Mouse (Mus musculus) liver, postnatal 0 days (tissue): ENCODE measurements around the gene Zfp322a.

ENCODE experiments used
- CTCF ChIP-seq: sonication (generic); IDR thresholded peaks from 2 replicates; pipeline ENCODE4 v1.5.1; 2016; ENCODE audit warnings: antibody characterized with exemption, low read depth
- EP300 ChIP-seq: IDR thresholded peaks from 2 replicates; pipeline ENCODE4 v1.6.1; 2016; ENCODE audit warnings: antibody characterized with exemption, low read depth, mild to moderate bottlenecking

DNA sequence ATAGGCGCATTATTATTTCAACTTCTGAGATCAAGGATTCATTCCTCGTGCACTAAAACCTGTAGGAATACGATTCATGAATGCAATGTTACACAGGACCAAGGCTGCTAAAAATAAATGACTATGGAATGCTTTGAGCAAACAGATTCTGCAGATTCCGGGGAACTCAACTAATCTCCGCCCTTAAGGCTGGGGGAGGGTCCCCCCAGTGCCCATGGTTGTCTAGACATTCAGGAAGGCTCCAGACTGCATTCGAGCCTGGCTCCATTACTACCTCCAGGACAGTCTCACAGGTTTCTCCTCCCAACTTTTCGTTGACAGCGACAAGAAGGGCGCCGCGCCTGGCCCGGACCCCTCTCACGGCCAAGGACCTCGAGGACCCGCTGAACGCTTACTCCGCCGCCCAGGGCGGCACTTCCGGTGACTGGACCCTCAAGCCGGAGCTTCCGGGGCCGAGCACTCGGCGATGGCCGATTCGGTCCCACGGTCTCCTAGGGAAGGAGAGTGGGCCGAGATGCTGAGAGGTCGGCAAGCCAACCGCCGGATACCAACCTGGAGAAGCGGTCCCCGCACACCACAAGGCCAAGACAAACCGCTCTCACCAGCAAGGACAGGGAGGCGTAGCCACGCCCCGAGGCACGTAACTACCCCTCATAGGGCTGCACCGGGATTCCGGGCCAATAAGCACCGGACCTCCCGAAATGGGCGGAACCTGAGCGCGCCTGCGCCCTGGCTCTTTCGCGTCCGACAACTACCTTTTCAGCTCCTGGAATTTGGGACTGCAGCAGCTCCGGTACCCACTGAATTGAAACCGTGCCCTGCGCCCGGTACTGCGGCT is at the start of gene Zfp322a:
- TF ChIP-seq CTCF (no peak), EP300 (no peak)
